ENCODE assay signal across 30 mouse cellular contexts in genomic region chr1:59150542-59150941, GRCm38 (mm10). TPM values are rescaled to one million over a fixed set of nuclear protein-coding genes. Genes with fewer than 3 reads are reported as not detected.
DNase-seq lines count a peak whose midpoint lies in the region; ATAC-seq and TF ChIP-seq lines count a peak whose summit lies in the region.
"Had no signal": no experiment of that assay in that cellular context is flagged by ENCODE, and none has a peak within 500 bp of the region (broad histone marks: within the 10 kb centered on the region; RNA-seq: fewer than 3 reads in every experiment).

No protein-coding gene starts in this region.

- H3K4me2 ChIP-seq in kidney, postnatal 0 days (ENCODE audit: low read length): no peak overlapping the region
- H3K4me2 ChIP-seq: heart, embryonic 11.5 days; limb, embryonic 12.5 days; liver, embryonic 11.5 days; midbrain, embryonic 11.5 days had no signal

- H3K4me3 ChIP-seq in kidney, postnatal 0 days (replicated peaks; ENCODE audit: low read depth, low read length): no peak overlapping the region
- H3K4me3 ChIP-seq: embryonic facial prominence, embryonic 10.5 days; limb, embryonic 12.5 days had no signal

- no peak overlapping the region for H3K27ac ChIP-seq in kidney, postnatal 0 days
- H3K27ac ChIP-seq: embryonic facial prominence, embryonic 10.5 days; hindbrain, postnatal 0 days; limb, embryonic 12.5 days had no signal

- no peaks in the 10 kb centered on the region for H3K9me3 ChIP-seq in kidney, postnatal 0 days (replicated peaks; ENCODE audit: low read length)
- H3K9me3 ChIP-seq: embryonic facial prominence, embryonic 10.5 days; limb, embryonic 12.5 days had no signal

- H3K36me3 ChIP-seq in kidney, postnatal 0 days (ENCODE audit: insufficient read depth, low read length): no peaks in the 10 kb centered on the region
- H3K36me3 ChIP-seq: embryonic facial prominence, embryonic 10.5 days; limb, embryonic 12.5 days had no signal

- TF ChIP-seq CTCF in kidney, postnatal 0 days (IDR thresholded peaks at IDR 0.05; ENCODE audit: low read depth): peak; percentile 40; the same call in 1 of the 2 replicates

- no peak for ATAC-seq in kidney, postnatal 0 days (replicated peaks; ENCODE audit: low FRiP score, low read depth)
- peak; percentile 65 for ATAC-seq in common myeloid progenitor, adult 5-6 weeks (replicated peaks; ENCODE audit: low read depth, poor library complexity, severe bottlenecking)
- ATAC-seq: hindbrain, postnatal 0 days; intestine, embryonic 16.5 days; liver, postnatal 0 days had no signal

- H3K4me1 ChIP-seq in kidney, postnatal 0 days (replicated peaks; ENCODE audit: insufficient read depth, low read length): no peaks in the 10 kb centered on the region
- H3K4me1 ChIP-seq: embryonic facial prominence, embryonic 10.5 days; limb, embryonic 12.5 days had no signal

- no peak overlapping the region for H3K9ac ChIP-seq in kidney, postnatal 0 days (ENCODE audit: low read depth, low read length)
- H3K9ac ChIP-seq: limb, embryonic 12.5 days; liver, postnatal 0 days had no signal

- WGBS in kidney, postnatal 0 days: 71% methylated on average over 5 of the region's 5 CpGs

- DNase-seq in kidney, postnatal 0 days (ENCODE audit: low spot score): no peak
- DNase-seq in kidney, adult 11 months: no peak
- DNase-seq in A20 (ENCODE audit: low read depth, low spot score): peak; percentile 15
- peak; percentile 50 for DNase-seq in thymus, postnatal 14 days
- no peak for DNase-seq in left cerebral cortex, postnatal 10 days (ENCODE audit: extremely low spot score in 1 of 2, low spot score in 2 of 2)
- DNase-seq in gastrocnemius, adult 8-10 months (ENCODE audit: low spot score in 2 of 2): no peak
- no peak for DNase-seq in ovary, postnatal 36 days (ENCODE audit: low spot score)
- DNase-seq: adrenal gland, postnatal 36 days; cerebellum, adult 9-11 months; liver, postnatal 0 days; lung, postnatal 10 days; right cerebral cortex, postnatal 14 days had no signal

- no peaks in the 10 kb centered on the region for H3K27me3 ChIP-seq in kidney, postnatal 0 days (ENCODE audit: insufficient read depth, low read length)
- H3K27me3 ChIP-seq: limb, embryonic 12.5 days had no signal

- intact Hi-C loops in left cerebral cortex, postnatal 10 days (cut with DNase I): no loop called here

RNA-seq across cellular contexts. Expression of gene Mpp4, which starts 12.6 kb away (rescaled TPM):
- polyA plus RNA-seq in kidney, postnatal 0 days (2015; fragmentation: Nextera tagmentation; extraction: Ambion mirVana): 0.43 and 0.49 TPM in 2 replicates
- total RNA-seq in common myeloid progenitor, adult 5-6 weeks (2017): 1.3 and 3.4 TPM in 2 replicates
- under 1 TPM; 0.92 to 0.95 TPM for total RNA-seq in left cerebral cortex, postnatal 10 days (2021)
- under 1 TPM in 2 of 4 experiments, not detected in 2; 0.11 to 0.13 TPM for total RNA-seq in gastrocnemius, adult 8-10 months (2022)
- polyA plus RNA-seq: heart, postnatal 0 days had no signal

RNA-seq across cellular contexts. Expression of gene Tmem237, which starts 30.3 kb away (rescaled TPM):
- 39.9 and 42.9 TPM in 2 replicates for polyA plus RNA-seq in kidney, postnatal 0 days (2015; fragmentation: Nextera tagmentation; extraction: Ambion mirVana)
- 14.3 and 23.7 TPM in 2 replicates for total RNA-seq in common myeloid progenitor, adult 5-6 weeks (2017)
- 10 to 100 TPM; 36.4 to 39.2 TPM for total RNA-seq in left cerebral cortex, postnatal 10 days (2021)
- 1 to 10 TPM; 4.2 to 6.1 (median 4.4) TPM for total RNA-seq in gastrocnemius, adult 8-10 months (2022)

RNA-seq across cellular contexts. Expression of gene C2cd6, which starts 55.8 kb away (rescaled TPM):
- not detected in 2 replicates for polyA plus RNA-seq in kidney, postnatal 0 days (2015; fragmentation: Nextera tagmentation; extraction: Ambion mirVana)
- not detected in 2 replicates for total RNA-seq in common myeloid progenitor, adult 5-6 weeks (2017)
- total RNA-seq in left cerebral cortex, postnatal 10 days (2021): under 1 TPM in 1 of 2 experiments, not detected in 1; 0.15 TPM
- not detected for total RNA-seq in gastrocnemius, adult 8-10 months (2022)
- total RNA-seq: adrenal gland, postnatal 36 days; gastrocnemius, adult 18-20 months; gastrocnemius, postnatal 4 days; hindbrain, postnatal 0 days; layer of hippocampus, postnatal 10 days; left cerebral cortex, postnatal 14 days; megakaryocyte progenitor cell, adult 5-6 weeks had no signal
- polyA plus RNA-seq: cortical plate, adult 2 months; embryonic facial prominence, embryonic 10.5 days; heart, embryonic 11.5 days; heart, postnatal 0 days; hindbrain, embryonic 11.5 days; hindbrain, postnatal 0 days; intestine, embryonic 16.5 days; kidney, embryonic 16.5 days; limb, embryonic 12.5 days; liver, embryonic 11.5 days; liver, postnatal 0 days; midbrain, embryonic 11.5 days; neural tube, embryonic 11.5 days had no signal

Comparison
In these comparisons a context has a peak if more than half of its experiments do, and no peak if none do; other contexts are left out.
1. DNase-seq: peak in A20 (single experiment) and thymus, postnatal 14 days (single experiment); none in kidney, postnatal 0 days (single experiment), kidney, adult 11 months (single experiment), left cerebral cortex, postnatal 10 days (0 of 2), gastrocnemius, adult 8-10 months (0 of 2) and ovary, postnatal 36 days (single experiment).